ENCODE assay signal across 9 mouse cellular contexts in the genomic region with DNA sequence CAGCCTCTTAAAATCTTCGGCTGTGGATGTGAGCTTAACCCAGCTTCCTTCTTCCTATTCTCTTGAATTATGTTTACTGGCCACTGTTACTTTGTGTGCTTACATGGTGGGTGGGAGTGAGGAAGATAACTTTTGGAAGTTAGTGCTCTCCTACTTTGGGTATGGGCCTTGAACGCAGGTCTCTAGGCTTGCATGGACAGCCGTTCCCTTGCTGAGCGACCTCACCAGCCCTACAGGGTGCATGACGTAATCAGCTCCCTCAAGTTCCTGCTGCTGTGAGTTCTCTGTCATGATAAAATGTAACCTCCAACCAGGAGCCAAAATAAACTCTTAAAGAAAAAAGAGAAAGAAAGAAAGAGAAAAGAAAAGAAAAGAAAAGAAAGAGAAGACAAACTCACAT. TPM values are rescaled to one million over a fixed set of nuclear protein-coding genes. Genes with fewer than 3 reads are reported as not detected.
A peak's percentile ranks its signal among the peaks of the same experiment; 100 is the strongest.
DNase-seq lines count a peak whose midpoint lies in the region; ATAC-seq and TF ChIP-seq lines count a peak whose summit lies in the region.
"Had no signal": no experiment of that assay in that cellular context is flagged by ENCODE, and none has a peak within 500 bp of the region (broad histone marks: within the 10 kb centered on the region; RNA-seq: fewer than 3 reads in every experiment).

No protein-coding gene starts in this region.

- TF ChIP-seq EP300 in heart, adult 2 months (IDR thresholded peaks at IDR 0.05; ENCODE audit: insufficient read depth, low read depth, low read length): no peak

- H3K4me3 ChIP-seq in heart, adult 2 months: peak overlapping the region; percentile 48
- no peak overlapping the region for H3K4me3 ChIP-seq in C2C12 (ENCODE audit: insufficient read depth, poor library complexity, severe bottlenecking)
- no peak overlapping the region for H3K4me3 ChIP-seq in embryonic fibroblast, embryonic 13.5 days (ENCODE audit: insufficient read depth, low read length)
- no peak overlapping the region for H3K4me3 ChIP-seq in limb, embryonic 15.5 days

- H3K79me3 ChIP-seq in C2C12 (ENCODE audit: low read depth): no peaks in the 10 kb centered on the region

- H3K9ac ChIP-seq in heart, adult 2 months (ENCODE audit: low read depth, low read length): no peak overlapping the region
- H3K9ac ChIP-seq in limb, embryonic 15.5 days: no peak overlapping the region

- no peak for ATAC-seq in limb, embryonic 15.5 days (ENCODE audit: insufficient number of reproducible peaks, low FRiP score, low TSS enrichment, low read depth)
- ATAC-seq in monocyte, adult 5-6 weeks (replicated peaks; ENCODE audit: insufficient number of reproducible peaks, low FRiP score, low TSS enrichment, poor library complexity, severe bottlenecking): no peak

- no peaks in the 10 kb centered on the region for H3K79me2 ChIP-seq in heart, adult 2 months (replicated peaks; ENCODE audit: control insufficient read depth, insufficient read depth, low read length)
- no peaks in the 10 kb centered on the region for H3K79me2 ChIP-seq in C2C12 (ENCODE audit: control insufficient read depth, insufficient read depth)

- no peaks in the 10 kb centered on the region for H3K36me3 ChIP-seq in heart, adult 2 months (ENCODE audit: control insufficient read depth, insufficient read depth, low read length)
- H3K36me3 ChIP-seq in C2C12 (ENCODE audit: control insufficient read depth, insufficient read depth): no peaks in the 10 kb centered on the region
- no peaks in the 10 kb centered on the region for H3K36me3 ChIP-seq in limb, embryonic 15.5 days
- H3K36me3 ChIP-seq: G1E had no signal

- H3K4me1 ChIP-seq in heart, adult 2 months (ENCODE audit: control insufficient read depth, insufficient read depth, low read length): peaks cover 9% of the 10 kb centered on the region
- H3K4me1 ChIP-seq in embryonic fibroblast, embryonic 13.5 days (ENCODE audit: control insufficient read depth, insufficient read depth, low read length): no peaks in the 10 kb centered on the region; the same call in 1 of the 2 replicates
- peaks cover 35% of the 10 kb centered on the region for H3K4me1 ChIP-seq in limb, embryonic 15.5 days

- H3K4me2 ChIP-seq in limb, embryonic 15.5 days: peak overlapping the region; percentile 40

- 53% methylated on average over 5 of the region's 5 CpGs for WGBS in heart, adult 2 months
- WGBS in limb, embryonic 15.5 days: 46% methylated on average over 5 of the region's 5 CpGs

- TF ChIP-seq POLR2A in heart, adult 2 months (IDR thresholded peaks at IDR 0.05; ENCODE audit: insufficient read depth, low read depth, low read length): no peak
- TF ChIP-seq POLR2A in embryonic fibroblast, embryonic 13.5 days (IDR thresholded peaks at IDR 0.05; ENCODE audit: low read depth, low read length): no peak

- DNase-seq in heart, adult 2 months: no peak
- DNase-seq in heart, postnatal 25 days (ENCODE audit: low spot score): no peak
- DNase-seq in left cerebral cortex, postnatal 10 days (ENCODE audit: extremely low spot score in 1 of 2, low spot score in 2 of 2): no peak
- DNase-seq in right cerebral cortex, postnatal 4 days: no peak

- H3K27ac ChIP-seq in heart, adult 2 months: peak overlapping the region; percentile 10; the same call in 1 of the 2 replicates
- 0 out of 2 replicates have a peak overlapping the region, but pooled peaks have one; percentile 7 for H3K27ac ChIP-seq in embryonic fibroblast, embryonic 13.5 days (ENCODE audit: insufficient read depth, low read length)
- H3K27ac ChIP-seq in limb, embryonic 15.5 days: peak overlapping the region; percentile 28; the same call in 1 of the 2 replicates

- H3K27me3 ChIP-seq in heart, adult 2 months (ENCODE audit: control insufficient read depth, insufficient read depth, low read length): no peaks in the 10 kb centered on the region
- peaks cover 3% of the 10 kb centered on the region for H3K27me3 ChIP-seq in C2C12 (ENCODE audit: control insufficient read depth, insufficient read depth, insufficient read length)
- peaks cover 4% of the 10 kb centered on the region; the same call in 1 of the 2 replicates for H3K27me3 ChIP-seq in limb, embryonic 15.5 days

- intact Hi-C loops in heart, adult 2 months (cut with DNase I): loop anchor here (1.0 to 5.0 kb wide), 3 partner anchors 37 to 177 kb away; no protein-coding TSS in a partner anchor
- intact Hi-C loops in heart, postnatal 25 days (cut with DNase I): loop anchor here (1.0 to 5.0 kb wide), 4 partner anchors 37 to 357 kb away; no protein-coding TSS in a partner anchor
- intact Hi-C loops in left cerebral cortex, postnatal 10 days (cut with DNase I): loop anchor here (2.0 to 10.0 kb wide), 3 partner anchors 81 to 357 kb away; no protein-coding TSS in a partner anchor

- no peak for TF ChIP-seq CTCF in heart, adult 2 months (IDR thresholded peaks at IDR 0.05)
- TF ChIP-seq CTCF in C2C12 (IDR thresholded peaks at IDR 0.05; ENCODE audit: control insufficient read depth, insufficient read depth, insufficient read length): no peak
- TF ChIP-seq CTCF in embryonic fibroblast, embryonic 13.5 days (IDR thresholded peaks at IDR 0.05; ENCODE audit: borderline replicate concordance, insufficient read depth, low read length): no peak

- H3K9me3 ChIP-seq in limb, embryonic 15.5 days: no peaks in the 10 kb centered on the region
- H3K9me3 ChIP-seq: G1E had no signal

- no peak overlapping the region for H3ac ChIP-seq in C2C12 (ENCODE audit: control insufficient read depth, insufficient read length, low read depth)

TF ChIP-seq in C2C12, 6 proteins besides CTCF, POLR2A, EP300 and RAD21:
- no peak for TF ChIP-seq FOSL1 (IDR thresholded peaks at IDR 0.05; ENCODE audit: insufficient read depth, low read length, poor library complexity, severe bottlenecking)
- peak; percentile 13 for TF ChIP-seq CEBPB (IDR thresholded peaks at IDR 0.05; ENCODE audit: low read depth)

RNA-seq across cellular contexts. Expression of a gene that starts 13.9 kb away (rescaled TPM):
- 1 to 10 TPM; 2.3 TPM for total RNA-seq in heart, adult 2 months (2021)
- 0.76 and 1.7 TPM in 2 replicates for polyA plus RNA-seq in heart, adult 2 months (2012; rRNA removed)
- total RNA-seq in heart, postnatal 25 days (2021): 1 to 10 TPM; 1.7 to 1.9 TPM
- polyA plus RNA-seq in C2C12 (2012; fragmentation: generic; extraction: Trizol): 0.05 TPM
- 0.20 and 0.93 TPM in 2 replicates for polyA plus RNA-seq in embryonic fibroblast, embryonic 13.5 days (2011; ENCODE audit: insufficient read length, low read depth, missing spikeins)
- 0.18 and 0.30 TPM in 2 replicates for polyA plus RNA-seq in limb, embryonic 15.5 days (2015; fragmentation: Nextera tagmentation; extraction: Ambion mirVana)
- under 1 TPM; 0.15 to 0.63 TPM for total RNA-seq in left cerebral cortex, postnatal 10 days (2021)
- 0.29 to 0.64 TPM in 2 of 3 replicates, not detected in the other for total RNA-seq in monocyte, adult 5-6 weeks (2017)
- polyA plus RNA-seq: G1E had no signal

RNA-seq across cellular contexts. Expression of a gene that starts 17.7 kb away (rescaled TPM):
- total RNA-seq in heart, adult 2 months (2021): 1 to 10 TPM; 3.1 to 4.0 TPM
- polyA plus RNA-seq in heart, adult 2 months (2012; rRNA removed): 2.4 and 4.0 TPM in 2 replicates
- total RNA-seq in heart, postnatal 25 days (2021): 1 to 10 TPM; 3.0 to 3.2 TPM
- 1.8 TPM for polyA plus RNA-seq in C2C12 (2012; fragmentation: generic; extraction: Trizol)
- 2.7 and 3.1 TPM in 2 replicates for polyA plus RNA-seq in embryonic fibroblast, embryonic 13.5 days (2011; ENCODE audit: insufficient read length, low read depth, missing spikeins)
- polyA plus RNA-seq in limb, embryonic 15.5 days (2015; fragmentation: Nextera tagmentation; extraction: Ambion mirVana): 6.0 and 6.3 TPM in 2 replicates
- 1 to 10 TPM; 2.9 to 3.9 TPM for total RNA-seq in left cerebral cortex, postnatal 10 days (2021)
- 0.19 to 2.2 TPM (median 1.6 TPM) in 3 replicates for total RNA-seq in monocyte, adult 5-6 weeks (2017)
- total RNA-seq: G1E had no signal
- polyA plus RNA-seq: G1E had no signal

RNA-seq across cellular contexts. Expression of a gene that starts 25.7 kb away (rescaled TPM):
- 10 to 100 TPM; 13.2 to 17.5 TPM for total RNA-seq in heart, adult 2 months (2021)
- polyA plus RNA-seq in heart, adult 2 months (2012; rRNA removed): 11.1 and 17.2 TPM in 2 replicates
- 10 to 100 TPM; 14.7 to 15.4 TPM for total RNA-seq in heart, postnatal 25 days (2021)
- 0.98 TPM for polyA plus RNA-seq in C2C12 (2012; fragmentation: generic; extraction: Trizol)
- polyA plus RNA-seq in embryonic fibroblast, embryonic 13.5 days (2011; ENCODE audit: insufficient read length, low read depth, missing spikeins): 5.5 and 8.8 TPM in 2 replicates
- 12.8 and 12.9 TPM in 2 replicates for polyA plus RNA-seq in limb, embryonic 15.5 days (2015; fragmentation: Nextera tagmentation; extraction: Ambion mirVana)
- 10 to 100 TPM; 10.9 to 11.8 TPM for total RNA-seq in left cerebral cortex, postnatal 10 days (2021)
- 1.3 to 3.2 TPM (median 2.4 TPM) in 3 replicates for total RNA-seq in monocyte, adult 5-6 weeks (2017)
